Mouse (Mus musculus) B cell, adult 67 days (primary cell): ENCODE measurements around the gene Ppp6r3. TPM values are rescaled to one million over a fixed set of nuclear protein-coding genes. Genes with fewer than 3 reads are reported as not detected.

Experiments
- total RNA-seq, 2 experiments: library from RNA; stranded (reverse); gene quantifications; 4 replicates each; pipeline ENCODE4 v1.2.4; 2023

The Ppp6r3 gene
- total RNA-seq: 100 to 1,000 TPM; 143 to 157 TPM

GRCm38 (mm10) chr19:3575632-3576384 is at the start of gene Ppp6r3:
TSS of gene Ppp6r3 (minus strand) at chr19:3575749.

GRCm38 (mm10) chr19:3414268-3414733 is 161.2 kb downstream of the Ppp6r3 start, which contains the start of gene Gal:
TSS of gene Gal (minus strand) at chr19:3414544.

Other genes starting within 250 kb of the Ppp6r3 start
- gene Tesmin, start 186.9 kb downstream of the Ppp6r3 start, total RNA-seq: 1 to 10 TPM; 1.3 TPM
- not detected for gene Gal, start 161.2 kb downstream of the Ppp6r3 start, total RNA-seq
- gene Lrp5, start 110.8 kb upstream of the Ppp6r3 start, total RNA-seq: under 1 TPM; 0.39 to 0.49 TPM
- gene 1810055G02Rik, start 132.5 kb upstream of the Ppp6r3 start, total RNA-seq: 1 to 10 TPM; 4.0 to 7.1 TPM
- gene Kmt5b, start 191.7 kb upstream of the Ppp6r3 start, total RNA-seq: 100 to 1,000 TPM; 125 to 140 TPM